In genomic region chr10:75447489-75447888, GRCm38 (mm10) we compare ENCODE assay signal across 16 mouse cellular contexts. TPM values are rescaled to one million over a fixed set of nuclear protein-coding genes. Genes with fewer than 3 reads are reported as not detected.
"Had no signal": no experiment of that assay in that cellular context is flagged by ENCODE, and none has a peak within 500 bp of the region (broad histone marks: within the 10 kb centered on the region; RNA-seq: fewer than 3 reads in every experiment).

No protein-coding gene starts in this region.

- H3K9me3 ChIP-seq: limb, embryonic 12.5 days; liver, embryonic 13.5 days; megakaryocyte, embryonic 14.5 days; midbrain, embryonic 12.5 days; neural tube, embryonic 15.5 days had no signal

- H3K36me3 ChIP-seq: limb, embryonic 12.5 days; liver, embryonic 13.5 days; midbrain, embryonic 12.5 days; neural tube, embryonic 15.5 days had no signal

- H3K27ac ChIP-seq: layer of hippocampus, adult 2 months; limb, embryonic 12.5 days; liver, embryonic 13.5 days; macrophage; midbrain, embryonic 12.5 days; neural tube, embryonic 15.5 days had no signal

- H3K4me2 ChIP-seq: limb, embryonic 12.5 days; liver, embryonic 13.5 days; midbrain, embryonic 12.5 days; neural tube, embryonic 15.5 days had no signal

- H3K4me3 ChIP-seq: layer of hippocampus, adult 2 months; limb, embryonic 12.5 days; liver, embryonic 13.5 days; megakaryocyte, embryonic 14.5 days; midbrain, embryonic 12.5 days; neural tube, embryonic 15.5 days had no signal

- ATAC-seq: liver, postnatal 0 days had no signal

- H3K9ac ChIP-seq: limb, embryonic 12.5 days; liver, embryonic 13.5 days; liver, postnatal 0 days; midbrain, embryonic 12.5 days; neural tube, embryonic 15.5 days had no signal

- H3K27me3 ChIP-seq: limb, embryonic 12.5 days; midbrain, embryonic 12.5 days; neural tube, embryonic 15.5 days had no signal

- DNase-seq: kidney, postnatal 10 days; kidney, postnatal 4 days; liver; liver, embryonic 13.5 days; liver, postnatal 0 days; lung, postnatal 10 days; right cerebral cortex, postnatal 4 days; spleen, adult 18-20 months; thymus, postnatal 36 days had no signal

RNA-seq across cellular contexts. Expression of gene Upb1, which starts 46.6 kb away (rescaled TPM):
- polyA plus RNA-seq: neural tube, embryonic 11.5 days had no signal
